Mouse (Mus musculus) liver, postnatal 0 days (tissue): ENCODE measurements around the gene Lrrc38. TPM values are rescaled to one million over a fixed set of nuclear protein-coding genes. Genes with fewer than 3 reads are reported as not detected.

ENCODE experiments used
- ATAC-seq: fragments of 200-750 bp; cut with Nextera tagmentation; 2 replicates; pipeline ENCODE4 v1.8.0; 2017; ENCODE audit warnings: mild to moderate bottlenecking, moderate library complexity
- DNase-seq: peaks from one replicate; pipeline ENCODE4 v3.0.0-alpha.2; 2016
- H3K27ac ChIP-seq: fragments of 300-500 bp; sonication (generic); 2 replicates; pipeline ENCODE4 v1.5.1; 2014; ENCODE audit warnings: antibody characterized with exemption, moderate library complexity, mild to moderate bottlenecking, low read depth
- H3K27me3 ChIP-seq: fragments of 300-500 bp; sonication (generic); 2 replicates; pipeline ENCODE4 v1.6.1; 2014; ENCODE audit warnings: low read length, control low read depth, mixed read lengths; ENCODE audit not compliant: insufficient read depth
- H3K36me3 ChIP-seq: fragments of 300-500 bp; sonication (generic); replicated peaks from 2 replicates; pipeline ENCODE4 v1.6.1; 2014; ENCODE audit warnings: mild to moderate bottlenecking, control low read depth, low read length, moderate library complexity, mixed read lengths; ENCODE audit not compliant: insufficient read depth
- H3K4me1 ChIP-seq: fragments of 300-500 bp; sonication (generic); 2 replicates; pipeline ENCODE4 v1.6.1; 2014; ENCODE audit warnings: antibody characterized with exemption, mild to moderate bottlenecking, control low read depth; ENCODE audit not compliant: insufficient read depth
- H3K4me2 ChIP-seq: fragments of 300-500 bp; sonication (generic); 2 replicates; pipeline ENCODE4 v1.6.1; 2014; ENCODE audit warnings: low read depth, mild to moderate bottlenecking, low read length, moderate library complexity, mixed read lengths
- H3K4me3 ChIP-seq: fragments of 300-500 bp; sonication (generic); 2 replicates; pipeline ENCODE4 v1.5.1; 2014; ENCODE audit warnings: low read depth, low read length
- H3K9ac ChIP-seq: fragments of 300-500 bp; sonication (generic); replicated peaks from 2 replicates; pipeline ENCODE4 v1.6.1; 2014; ENCODE audit warnings: mild to moderate bottlenecking, moderate library complexity
- H3K9me3 ChIP-seq: fragments of 300-500 bp; sonication (generic); 2 replicates; pipeline ENCODE4 v1.6.1; 2016; ENCODE audit warnings: mild to moderate bottlenecking, control low read depth, low read length, mixed read lengths
- CTCF ChIP-seq: sonication (generic); IDR thresholded peaks from 2 replicates; pipeline ENCODE4 v1.5.1; 2016; ENCODE audit warnings: antibody characterized with exemption, low read depth
- EP300 ChIP-seq: IDR thresholded peaks from 2 replicates; pipeline ENCODE4 v1.6.1; 2016; ENCODE audit warnings: antibody characterized with exemption, low read depth, mild to moderate bottlenecking
- WGBS: fragments of 180-500 bp; shearing (Covaris S2); extraction: QIAGEN DNeasy Blood & Tissue Kit; methylation state at CpG from one replicate; pipeline ENCODE4 v1.1.7; 2014; ENCODE audit not compliant: insufficient replicate concordance; 5-methylcytosine and 5-hydroxymethylcytosine counted together
- polyA plus RNA-seq: library from polyadenylated mRNA; unstranded; fragments of >200 nt; fragmentation: Nextera tagmentation; extraction: Ambion mirVana; gene quantifications from 2 replicates; pipeline ENCODE4 v1.2.1, GENCODE M21; 2015

Gene Lrrc38
- polyA plus RNA-seq, 1 experiment from 2014 or later = not detected

DNA sequence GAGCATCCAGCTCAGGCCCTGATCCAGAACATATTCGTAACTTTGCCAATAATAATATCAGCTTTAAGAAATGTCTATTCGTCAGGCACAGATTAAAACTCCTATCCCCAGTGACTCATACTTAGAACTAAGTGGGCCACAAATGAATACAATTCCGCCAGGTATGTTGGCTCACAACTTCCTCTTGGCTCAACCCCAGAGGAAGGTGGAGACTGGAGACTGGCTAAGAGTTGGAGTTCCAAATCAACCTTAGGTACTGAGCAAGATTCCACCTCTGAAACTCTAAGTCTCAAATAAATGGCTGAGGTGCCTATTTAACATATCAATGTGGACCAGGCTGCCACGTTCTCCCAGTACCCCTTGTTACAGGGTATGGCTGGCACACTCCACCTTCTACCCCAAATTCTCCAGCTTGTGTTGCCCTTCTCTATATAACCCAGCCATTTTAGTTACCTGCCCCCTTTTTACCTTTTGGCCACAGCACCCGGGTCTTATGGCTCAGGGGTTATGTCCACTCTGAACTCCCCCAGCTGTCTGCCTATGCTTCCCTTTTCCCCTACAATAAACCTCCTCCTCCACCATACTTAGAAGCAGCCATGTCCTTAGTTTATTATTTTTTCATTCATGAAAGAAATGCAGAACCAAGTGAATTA lies 62.1 kb downstream of the Lrrc38 start:
- Histone ChIP-seq H3K9me3 (no peaks in the 10 kb centered on the region), H3K27me3 (no peaks in the 10 kb centered on the region), H3K36me3 (peaks cover 7% of the 10 kb centered on the region), H3K27ac (peak overlapping the region; percentile 88), H3K4me1 (peaks cover 10% of the 10 kb centered on the region), H3K4me2 (peak overlapping the region; percentile 83), H3K4me3 (peak overlapping the region; percentile 64), H3K9ac (no peak overlapping the region; the same call in 1 of the 2 replicates)
- ATAC-seq (no peak), DNase-seq (no peak)
- 76% methylated on average over 5 of the region's 5 CpGs for WGBS
- no peak for TF ChIP-seq EP300
- TF ChIP-seq CTCF = no peak

DNA sequence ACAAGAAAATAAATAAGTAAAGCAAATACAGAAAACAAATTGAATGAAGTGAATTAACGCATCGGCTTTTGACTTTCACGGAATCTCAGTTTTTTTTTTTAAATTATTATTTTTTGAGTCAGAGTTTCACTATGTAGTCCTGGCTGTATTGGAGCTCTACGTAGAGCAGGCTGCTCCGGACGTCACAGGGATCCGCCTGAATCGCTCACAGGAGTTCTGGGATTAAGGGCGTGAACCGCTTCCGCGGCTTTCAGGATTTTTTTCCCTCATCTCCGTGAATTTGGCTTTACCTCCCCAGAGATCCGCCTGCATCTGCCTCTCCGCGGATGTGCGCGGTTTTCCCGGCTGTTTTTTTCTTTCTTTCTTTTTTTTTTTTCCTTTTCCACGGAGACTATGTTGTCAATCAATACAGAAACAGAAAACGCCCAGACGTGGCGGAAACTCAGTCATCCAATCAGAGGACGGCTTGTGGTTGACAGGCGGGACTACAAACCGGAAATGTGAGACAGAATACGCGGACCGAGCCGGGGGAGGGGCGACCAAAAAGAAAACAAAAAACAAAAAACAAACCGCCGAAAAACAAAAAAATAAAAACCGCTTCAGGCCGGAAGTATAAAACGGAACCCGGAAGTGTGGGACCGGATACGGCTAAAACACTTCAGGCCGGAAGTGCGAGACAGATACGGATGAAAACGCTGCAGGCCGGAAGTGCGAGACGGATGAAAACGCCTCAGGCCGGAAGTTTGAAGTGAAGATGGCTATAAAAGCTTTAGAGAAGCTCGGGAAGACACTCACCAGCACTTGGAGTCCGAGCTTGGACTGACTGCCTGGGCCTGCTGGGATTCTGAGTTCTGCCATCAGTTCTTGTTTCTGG lies 62.9 kb downstream of the Lrrc38 start, which contains the start of gene Pramef8:
TSS of gene Pramef8 (plus strand) at position 208 of the 874 bp plus-strand sequence.
- Histone ChIP-seq H3K9ac (peak within 1 kb of the TSS; percentile 73), H3K27ac (peak within 1 kb of the TSS; percentile 88), H3K4me1 (peaks cover 10% of the 10 kb centered on the region), H3K4me2 (peak within 1 kb of the TSS; percentile 83), H3K4me3 (peak within 1 kb of the TSS; percentile 64), H3K27me3 (no peaks in the 10 kb centered on the region), H3K9me3 (no peaks in the 10 kb centered on the region), H3K36me3 (peaks cover 15% of the 10 kb centered on the region)
- DNase-seq (peak; percentile 91), ATAC-seq (peak; percentile 96)
- TF ChIP-seq CTCF (no peak), EP300 (peak; percentile 71; the same call in 1 of the 2 replicates)
- under 1% methylated on average over 50 of the region's 50 CpGs for WGBS

DNA sequence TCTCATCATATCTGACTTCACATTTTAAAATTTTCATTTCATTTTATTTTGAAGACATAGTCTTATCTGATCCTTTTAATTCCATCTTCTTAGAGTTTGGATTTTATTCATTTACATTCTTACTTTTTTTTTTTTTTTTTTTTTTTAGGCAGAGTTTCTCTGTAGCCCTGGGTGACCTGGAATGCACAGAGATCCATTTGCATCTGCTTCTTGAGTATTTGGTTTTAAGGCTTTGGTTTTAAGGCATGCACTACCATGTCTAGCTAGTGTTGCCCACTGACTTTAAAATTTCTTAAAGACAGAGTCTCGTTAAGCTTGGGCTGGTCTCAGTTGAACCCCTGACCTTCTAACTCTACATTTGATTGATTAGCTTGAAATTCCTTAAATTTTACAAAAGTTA lies 64.1 kb downstream of the Lrrc38 start:
- TF ChIP-seq EP300 (no peak), CTCF (no peak)
- Histone ChIP-seq H3K27ac (no peak overlapping the region), H3K4me1 (peaks cover 10% of the 10 kb centered on the region), H3K9me3 (no peaks in the 10 kb centered on the region), H3K36me3 (peaks cover 25% of the 10 kb centered on the region), H3K9ac (no peak overlapping the region), H3K4me2 (no peak overlapping the region), H3K27me3 (no peaks in the 10 kb centered on the region), H3K4me3 (no peak overlapping the region)
- 79% methylated on average over 1 of the region's 1 CpGs for WGBS
- DNase-seq (no peak), ATAC-seq (no peak)

DNA sequence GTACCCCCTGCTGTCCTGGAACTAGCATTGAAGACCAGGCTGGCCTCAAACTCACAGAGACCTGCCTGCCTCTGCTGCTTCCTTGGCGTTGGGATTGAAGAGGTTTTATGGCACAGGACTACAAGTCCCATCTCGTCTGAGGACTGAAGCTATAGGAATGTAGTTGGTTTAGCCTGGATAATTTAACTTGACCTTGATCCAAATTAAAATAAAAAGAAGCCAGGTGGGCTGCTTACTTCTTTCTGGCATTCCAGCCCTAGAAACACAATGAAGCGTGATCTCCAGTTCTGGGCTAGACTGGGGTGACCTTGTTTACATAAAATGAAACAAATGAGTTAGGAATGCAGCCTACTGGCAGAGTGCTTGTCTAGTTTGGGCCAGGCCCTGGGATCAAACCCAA lies 64.6 kb downstream of the Lrrc38 start:
- Histone ChIP-seq H3K36me3 (peaks cover 30% of the 10 kb centered on the region), H3K27ac (no peak overlapping the region), H3K4me2 (no peak overlapping the region), H3K9ac (no peak overlapping the region), H3K4me1 (peaks cover 10% of the 10 kb centered on the region), H3K4me3 (no peak overlapping the region), H3K27me3 (no peaks in the 10 kb centered on the region), H3K9me3 (no peaks in the 10 kb centered on the region)
- no peak for TF ChIP-seq CTCF
- TF ChIP-seq EP300 = no peak
- no peak for ATAC-seq
- WGBS = 83% methylated on average over 3 of the region's 3 CpGs
- DNase-seq = no peak

Other genes starting within 250 kb of the Lrrc38 start
- gene Prdm2, start 136.8 kb upstream of the Lrrc38 start, polyA plus RNA-seq = 2.6 and 4.1 TPM in 2 replicates
- 1.6 TPM in 2 replicates for gene Pdpn, start 50.2 kb upstream of the Lrrc38 start, polyA plus RNA-seq
- not detected in 2 replicates for gene Pramel1, start 44.7 kb downstream of the Lrrc38 start, polyA plus RNA-seq
- gene Pramef8, start 62.7 kb downstream of the Lrrc38 start, polyA plus RNA-seq = 2.5 and 3.3 TPM in 2 replicates
- not detected in 2 replicates for gene Oog4, start 100.6 kb downstream of the Lrrc38 start, polyA plus RNA-seq
- not detected in 2 replicates for gene Gm13043, start 161.6 kb downstream of the Lrrc38 start, polyA plus RNA-seq
- gene Gm13040, start 186.2 kb downstream of the Lrrc38 start, polyA plus RNA-seq = not detected in 2 replicates
- not detected in 2 replicates for gene BC080695, start 201.9 kb downstream of the Lrrc38 start, polyA plus RNA-seq
- not detected in 2 replicates for gene Gm13057, start 202.0 kb downstream of the Lrrc38 start, polyA plus RNA-seq